Mouse (Mus musculus): ENCODE results near the gene Hfe2. TPM values are rescaled to one million over a fixed set of nuclear protein-coding genes. Genes with fewer than 3 reads are reported as not detected.
A peak's percentile ranks its signal among the peaks of the same experiment; 100 is the strongest.

The Hfe2 gene
- polyA plus RNA-seq, 1 experiment from 2014 or later, result 0.11 TPM

DNA sequence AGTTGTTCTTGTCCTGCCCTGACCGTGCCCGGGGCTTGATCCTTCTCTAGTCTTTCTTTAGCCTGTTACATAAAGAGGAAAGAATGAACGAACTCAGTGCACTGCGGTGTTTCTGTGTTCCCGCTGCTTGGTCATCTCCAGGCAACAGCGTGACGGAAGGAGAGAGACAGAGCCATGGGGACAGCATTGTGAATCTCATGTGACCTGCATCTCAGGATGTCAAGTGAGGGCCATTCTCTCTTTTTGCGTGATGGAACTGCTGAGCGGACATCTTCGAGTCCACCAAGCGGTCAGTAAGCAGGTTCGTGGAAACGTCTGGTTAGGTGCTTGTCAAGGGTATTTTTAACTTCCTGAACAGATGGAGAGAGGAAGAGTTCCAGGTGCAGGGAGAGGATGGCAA is 44.5 kb downstream of the Hfe2 start:
- Histone ChIP-seq H3K4me3 (ENCODE audit: low read depth, low read length) (no peak overlapping the region), H3K9ac (ENCODE audit: low read length) (no peak overlapping the region), H3K27me3 (replicated peaks; ENCODE audit: control insufficient read depth, insufficient read depth, low read length) (no peaks in the 10 kb centered on the region), H3K4me2 (ENCODE audit: low read length) (no peak overlapping the region), H3K4me1 (replicated peaks; ENCODE audit: control insufficient read depth, insufficient read depth, low read length) (peaks cover 7% of the 10 kb centered on the region; the same call in 1 of the 2 replicates), H3K36me3 (ENCODE audit: control insufficient read depth, insufficient read depth, low read length) (no peaks in the 10 kb centered on the region), H3K27ac (ENCODE audit: low read depth) (no peak overlapping the region), H3K9me3 (ENCODE audit: control insufficient read depth, low read length) (no peaks in the 10 kb centered on the region)
- ATAC-seq (replicated peaks; ENCODE audit: low FRiP score, low TSS enrichment, low read depth), result no peak
- DNase-seq (ENCODE audit: low spot score), result no peak
- 92% methylated on average over 13 of the region's 13 CpGs for WGBS

DNA sequence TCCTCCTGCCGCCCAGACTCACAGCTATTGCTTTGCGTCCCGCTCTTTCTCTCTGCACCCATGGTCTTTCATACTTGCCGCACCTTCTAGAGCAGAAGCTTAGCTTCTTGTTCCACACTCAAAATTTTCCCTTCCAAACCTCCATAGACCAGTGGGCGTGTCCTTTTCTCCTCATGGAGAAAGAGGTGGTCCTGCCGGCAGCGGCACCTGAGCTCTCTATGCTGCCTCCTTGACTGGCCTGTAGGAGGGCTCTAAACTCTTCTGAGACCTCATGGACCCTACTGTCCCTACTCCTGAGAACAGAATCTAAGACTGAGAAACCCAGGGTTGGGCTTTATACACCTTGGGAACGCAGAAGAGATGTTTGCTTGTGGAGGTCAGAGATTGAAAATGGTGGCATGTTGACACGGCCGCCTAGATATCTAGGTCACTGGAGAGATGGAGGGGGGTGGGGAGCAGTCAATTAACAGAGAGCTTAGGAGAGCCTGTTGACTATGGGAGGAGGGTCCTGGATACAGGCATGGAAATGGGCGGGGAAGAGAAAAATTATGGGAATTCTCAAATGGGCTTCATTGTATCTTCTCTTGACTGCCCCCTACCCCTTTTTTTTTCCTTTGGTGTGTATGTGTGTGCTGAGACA is 45.1 kb downstream of the Hfe2 start:
- Histone ChIP-seq H3K4me1 (replicated peaks; ENCODE audit: control insufficient read depth, insufficient read depth, low read length) (peaks cover 3% of the 10 kb centered on the region; the same call in 1 of the 2 replicates), H3K27ac (ENCODE audit: low read depth) (no peak overlapping the region), H3K9ac (ENCODE audit: low read length) (no peak overlapping the region), H3K36me3 (ENCODE audit: control insufficient read depth, insufficient read depth, low read length) (no peaks in the 10 kb centered on the region), H3K27me3 (replicated peaks; ENCODE audit: control insufficient read depth, insufficient read depth, low read length) (no peaks in the 10 kb centered on the region), H3K4me2 (ENCODE audit: low read length) (no peak overlapping the region), H3K9me3 (ENCODE audit: control insufficient read depth, low read length) (no peaks in the 10 kb centered on the region), H3K4me3 (ENCODE audit: low read depth, low read length) (no peak overlapping the region)
- no peak for ATAC-seq (replicated peaks; ENCODE audit: low FRiP score, low TSS enrichment, low read depth)
- 86% methylated on average over 11 of the region's 11 CpGs for WGBS
- DNase-seq (ENCODE audit: low spot score), result no peak

DNA sequence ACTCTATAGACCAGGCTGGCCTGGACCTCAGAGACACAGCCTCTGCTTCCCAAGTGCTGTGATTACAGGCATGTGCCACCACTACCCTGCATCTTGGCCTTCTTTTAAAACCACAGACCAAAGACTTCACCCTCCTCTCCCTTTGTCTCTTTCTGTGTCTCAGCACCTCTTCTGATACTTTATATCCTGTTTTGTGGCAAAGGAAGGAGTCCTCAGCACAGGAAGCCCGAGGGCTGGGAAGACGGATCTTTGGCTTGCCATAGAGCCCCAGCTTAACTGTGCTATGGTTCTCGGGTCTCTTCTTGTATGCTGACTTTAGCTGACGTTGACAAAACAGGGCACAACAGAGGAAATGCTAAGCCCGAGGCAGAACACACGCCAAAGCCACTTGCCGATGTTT is 45.7 kb downstream of the Hfe2 start:
- no peak overlapping the region for H3K4me3 ChIP-seq (ENCODE audit: low read depth, low read length)
- no peaks in the 10 kb centered on the region for H3K36me3 ChIP-seq (ENCODE audit: control insufficient read depth, insufficient read depth, low read length)
- no peaks in the 10 kb centered on the region for H3K9me3 ChIP-seq (ENCODE audit: control insufficient read depth, low read length)
- no peak overlapping the region for H3K9ac ChIP-seq (ENCODE audit: low read length)
- 0 out of 2 replicates have a peak overlapping the region, but pooled peaks have one; percentile 11 for H3K27ac ChIP-seq (ENCODE audit: low read depth)
- no peak overlapping the region for H3K4me2 ChIP-seq (ENCODE audit: low read length)
- ATAC-seq (replicated peaks; ENCODE audit: low FRiP score, low TSS enrichment, low read depth) (no peak), DNase-seq (ENCODE audit: low spot score) (no peak)
- 68% methylated on average over 7 of the region's 7 CpGs for WGBS
- H3K27me3 ChIP-seq (replicated peaks; ENCODE audit: control insufficient read depth, insufficient read depth, low read length), result no peaks in the 10 kb centered on the region
- H3K4me1 ChIP-seq (replicated peaks; ENCODE audit: control insufficient read depth, insufficient read depth, low read length), result peaks cover 3% of the 10 kb centered on the region; the same call in 1 of the 2 replicates

DNA sequence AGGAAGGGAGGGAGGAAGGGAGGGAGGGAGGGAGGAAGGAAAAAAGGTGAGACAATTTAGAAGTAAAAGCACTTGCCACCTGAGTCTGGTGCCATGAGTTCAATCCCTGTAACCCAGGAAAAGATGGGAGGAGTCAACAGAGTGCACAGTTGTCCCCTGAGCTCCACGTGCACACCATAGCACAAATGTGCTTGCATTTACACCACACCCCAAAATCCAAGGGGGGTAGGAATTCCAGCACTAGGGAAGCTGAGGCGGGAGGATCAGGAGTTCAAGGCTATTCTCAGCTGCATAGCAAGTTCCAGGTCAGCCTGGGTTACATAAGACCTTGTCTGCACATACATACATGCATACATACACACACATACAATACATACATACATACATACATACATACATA is 46.4 kb downstream of the Hfe2 start:
- no peak overlapping the region for H3K4me2 ChIP-seq (ENCODE audit: low read length)
- no peak for ATAC-seq (replicated peaks; ENCODE audit: low FRiP score, low TSS enrichment, low read depth)
- H3K4me3 ChIP-seq (ENCODE audit: low read depth, low read length), result no peak overlapping the region
- H3K4me1 ChIP-seq (replicated peaks; ENCODE audit: control insufficient read depth, insufficient read depth, low read length), result peaks cover 10% of the 10 kb centered on the region
- no peak for DNase-seq (ENCODE audit: low spot score)
- no peaks in the 10 kb centered on the region for H3K36me3 ChIP-seq (ENCODE audit: control insufficient read depth, insufficient read depth, low read length)
- H3K9ac ChIP-seq (ENCODE audit: low read length), result no peak overlapping the region
- no peaks in the 10 kb centered on the region for H3K9me3 ChIP-seq (ENCODE audit: control insufficient read depth, low read length)
- H3K27me3 ChIP-seq (replicated peaks; ENCODE audit: control insufficient read depth, insufficient read depth, low read length), result no peaks in the 10 kb centered on the region
- H3K27ac ChIP-seq (ENCODE audit: low read depth), result no peak overlapping the region
- WGBS, result 74% methylated on average over 2 of the region's 2 CpGs

DNA sequence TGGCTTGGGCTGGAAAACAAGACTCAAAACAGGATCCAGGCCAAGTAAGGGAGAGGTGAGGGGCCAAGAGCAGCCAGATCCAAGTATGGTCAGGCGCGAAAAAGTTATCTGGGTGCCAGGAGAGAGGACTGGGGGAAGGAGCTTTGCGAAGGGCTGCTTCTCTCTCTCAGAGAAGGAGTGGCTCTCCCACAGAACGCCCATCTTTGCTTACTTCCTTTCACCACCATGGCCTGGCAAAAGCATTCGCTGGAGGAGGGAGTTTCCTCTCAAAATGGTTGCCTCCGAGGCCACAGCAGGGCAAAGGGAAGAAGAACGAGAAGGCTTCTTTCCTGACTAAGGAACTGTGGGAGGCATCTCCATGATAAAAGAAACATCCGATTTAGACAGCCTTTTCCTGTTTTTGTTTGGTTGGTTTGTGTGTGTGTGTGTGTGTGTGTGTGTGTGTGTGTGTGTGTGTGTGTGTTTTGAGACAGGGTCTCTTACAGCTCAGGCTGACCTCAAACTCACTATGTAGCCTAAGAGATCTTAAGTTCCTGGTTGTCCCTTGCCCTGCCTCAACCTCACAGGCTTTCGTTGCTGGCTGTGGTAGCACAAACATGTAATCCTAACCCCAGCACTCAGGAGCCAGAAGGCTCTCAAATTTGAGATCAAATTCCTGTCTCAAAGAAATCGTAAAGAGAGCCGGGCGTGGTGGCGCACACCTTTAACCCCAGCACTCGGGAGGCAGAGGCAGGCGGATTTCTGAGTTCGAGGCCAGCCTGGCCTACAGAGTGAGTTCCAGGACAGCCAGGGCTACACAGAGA is 47.1 kb downstream of the Hfe2 start:
- H3K4me2 ChIP-seq (ENCODE audit: low read length), result no peak overlapping the region
- no peaks in the 10 kb centered on the region for H3K36me3 ChIP-seq (ENCODE audit: control insufficient read depth, insufficient read depth, low read length)
- DNase-seq (ENCODE audit: low spot score) (no peak), ATAC-seq (replicated peaks; ENCODE audit: low FRiP score, low TSS enrichment, low read depth) (no peak)
- H3K27ac ChIP-seq (ENCODE audit: low read depth), result no peak overlapping the region; the same call in 1 of the 2 replicates
- WGBS, result 77% methylated on average over 16 of the region's 16 CpGs
- H3K4me3 ChIP-seq (ENCODE audit: low read depth, low read length), result no peak overlapping the region
- H3K4me1 ChIP-seq (replicated peaks; ENCODE audit: control insufficient read depth, insufficient read depth, low read length), result peaks cover 16% of the 10 kb centered on the region
- no peaks in the 10 kb centered on the region for H3K9me3 ChIP-seq (ENCODE audit: control insufficient read depth, low read length)
- H3K27me3 ChIP-seq (replicated peaks; ENCODE audit: control insufficient read depth, insufficient read depth, low read length), result no peaks in the 10 kb centered on the region
- no peak overlapping the region for H3K9ac ChIP-seq (ENCODE audit: low read length)

DNA sequence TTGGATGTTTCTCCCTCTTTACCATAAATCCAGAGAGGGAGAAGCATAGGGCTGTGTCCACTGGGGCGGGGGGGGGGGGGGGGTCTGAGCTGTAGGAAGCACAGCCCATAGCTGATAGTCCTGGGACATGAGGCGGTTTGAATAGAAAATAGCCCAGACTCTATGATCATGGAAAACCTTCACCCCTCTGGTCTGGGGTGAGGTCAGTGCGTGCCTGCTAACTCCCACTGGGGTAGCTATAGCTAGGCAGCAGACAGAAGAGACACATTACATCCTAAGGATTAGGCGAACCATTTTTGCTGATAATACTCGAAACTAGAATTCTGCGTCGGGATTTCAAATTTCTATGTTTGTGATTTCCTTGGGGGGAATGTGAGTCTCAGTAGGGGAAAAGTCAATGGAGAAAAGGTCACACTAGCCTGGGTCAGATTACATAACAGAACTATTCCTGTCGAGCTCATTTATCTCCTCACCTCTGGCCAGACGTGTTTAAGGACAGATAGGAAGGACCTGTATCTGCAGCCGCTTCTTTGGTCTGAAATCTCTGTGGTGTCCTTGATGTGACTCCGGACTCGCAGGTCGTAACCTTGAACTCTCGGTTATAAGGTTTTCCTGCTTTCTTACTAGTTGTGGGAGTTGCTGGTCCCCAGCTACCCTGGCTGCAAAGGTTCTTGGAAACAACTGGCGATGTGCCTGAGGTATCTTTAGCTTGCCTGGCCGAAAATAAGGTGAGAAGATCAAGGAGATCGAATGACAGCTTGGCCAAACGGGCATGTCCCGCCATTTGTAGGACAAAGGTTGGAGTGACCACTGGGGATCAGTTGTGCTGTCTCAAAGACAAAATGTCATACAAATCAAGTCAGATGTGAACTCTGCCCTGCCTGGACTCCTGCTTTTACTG is 48.9 kb downstream of the Hfe2 start:
- H3K9ac ChIP-seq (ENCODE audit: low read length), result no peak overlapping the region
- H3K36me3 ChIP-seq (ENCODE audit: control insufficient read depth, insufficient read depth, low read length), result no peaks in the 10 kb centered on the region
- H3K9me3 ChIP-seq (ENCODE audit: control insufficient read depth, low read length), result no peaks in the 10 kb centered on the region
- no peak overlapping the region for H3K27ac ChIP-seq (ENCODE audit: low read depth)
- no peak overlapping the region for H3K4me2 ChIP-seq (ENCODE audit: low read length)
- DNase-seq (ENCODE audit: low spot score) (no peak), ATAC-seq (replicated peaks; ENCODE audit: low FRiP score, low TSS enrichment, low read depth) (no peak)
- H3K4me1 ChIP-seq (replicated peaks; ENCODE audit: control insufficient read depth, insufficient read depth, low read length), result peaks cover 24% of the 10 kb centered on the region
- no peak overlapping the region for H3K4me3 ChIP-seq (ENCODE audit: low read depth, low read length)
- H3K27me3 ChIP-seq (replicated peaks; ENCODE audit: control insufficient read depth, insufficient read depth, low read length), result no peaks in the 10 kb centered on the region
- 75% methylated on average over 18 of the region's 19 CpGs for WGBS

DNA sequence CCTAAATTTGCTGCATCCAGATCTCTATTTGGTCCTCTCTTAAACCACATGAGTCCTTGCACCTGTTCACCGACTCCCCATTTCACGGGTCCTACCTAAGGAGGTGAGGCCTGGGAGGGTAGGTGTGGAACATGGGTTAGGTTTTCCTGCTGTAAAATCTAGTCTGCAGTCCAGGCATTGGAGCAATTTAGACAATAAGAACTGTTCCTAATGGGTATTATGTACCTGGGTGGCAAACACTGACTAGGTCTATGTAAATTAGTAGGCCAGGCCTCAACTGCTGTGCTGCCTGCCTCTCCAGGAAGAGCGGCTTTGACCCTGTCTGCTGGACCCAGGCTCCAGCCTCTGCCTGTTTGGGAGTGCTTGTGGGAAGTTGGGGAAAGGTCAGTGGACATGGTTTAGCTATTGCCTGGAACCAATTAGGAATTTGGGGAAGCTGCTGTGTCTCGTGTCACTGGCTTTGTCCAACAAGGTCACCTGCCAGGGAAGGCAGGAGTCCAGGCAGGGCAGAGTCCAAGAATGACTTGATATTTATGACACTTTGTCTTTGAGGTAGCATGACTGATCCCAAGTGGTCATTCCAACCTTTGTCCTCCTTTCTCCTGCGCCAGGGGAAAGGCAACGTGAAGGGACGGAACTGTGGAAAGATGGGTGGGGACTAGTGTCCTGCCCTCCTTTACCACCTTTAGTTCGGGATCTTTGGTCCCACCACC is 50.5 kb downstream of the Hfe2 start:
- Histone ChIP-seq H3K9me3 (ENCODE audit: control insufficient read depth, low read length) (no peaks in the 10 kb centered on the region), H3K4me3 (ENCODE audit: low read depth, low read length) (no peak overlapping the region), H3K27ac (ENCODE audit: low read depth) (peak overlapping the region; percentile 97), H3K27me3 (replicated peaks; ENCODE audit: control insufficient read depth, insufficient read depth, low read length) (no peaks in the 10 kb centered on the region), H3K4me1 (replicated peaks; ENCODE audit: control insufficient read depth, insufficient read depth, low read length) (peaks cover 28% of the 10 kb centered on the region), H3K36me3 (ENCODE audit: control insufficient read depth, insufficient read depth, low read length) (no peaks in the 10 kb centered on the region), H3K9ac (ENCODE audit: low read length) (no peak overlapping the region), H3K4me2 (ENCODE audit: low read length) (peak overlapping the region; percentile 58; the same call in 1 of the 2 replicates)
- WGBS, result 86% methylated on average over 8 of the region's 8 CpGs
- ATAC-seq (replicated peaks; ENCODE audit: low FRiP score, low TSS enrichment, low read depth) (no peak), DNase-seq (ENCODE audit: low spot score) (no peak)
